Comparison of ENCODE assay signal across 9 mouse cellular contexts in genomic region chr6:122702480-122703124, GRCm38 (mm10). TPM values are rescaled to one million over a fixed set of nuclear protein-coding genes. Genes with fewer than 3 reads are reported as not detected.
DNase-seq lines count a peak whose midpoint lies in the region; ATAC-seq and TF ChIP-seq lines count a peak whose summit lies in the region.
"Had no signal": no experiment of that assay in that cellular context is flagged by ENCODE, and none has a peak within 500 bp of the region (broad histone marks: within the 10 kb centered on the region; RNA-seq: fewer than 3 reads in every experiment).

No protein-coding gene starts in this region.

- peaks cover 6% of the 10 kb centered on the region for H3K4me1 ChIP-seq in lung, embryonic 14.5 days (ENCODE audit: insufficient read depth)

- no peaks in the 10 kb centered on the region for H3K27me3 ChIP-seq in lung, embryonic 14.5 days (ENCODE audit: insufficient read depth, low read length)

- 3% methylated on average over 20 of the region's 20 CpGs for WGBS in lung, embryonic 14.5 days

- peak; percentile 7 to 11 for DNase-seq in cerebellum, postnatal 36 days
- no peak for DNase-seq in cerebellum, adult 9-10 months
- DNase-seq in brain, embryonic 14.5 days (ENCODE audit: low read depth): peak; percentile 91
- DNase-seq in gastrocnemius, postnatal 4 days (ENCODE audit: low spot score in 2 of 2): peak; percentile 45 to 66
- peak; percentile 70 for DNase-seq in kidney, adult 18-20 months
- DNase-seq in lung, embryonic 14.5 days: peak; percentile 91
- peak; percentile 62 for DNase-seq in ovary, postnatal 36 days (ENCODE audit: low spot score)

- TF ChIP-seq CTCF in brain, embryonic 14.5 days (IDR thresholded peaks at IDR 0.05; ENCODE audit: borderline replicate concordance, extremely low read depth, insufficient read depth, insufficient read length): no peak
- TF ChIP-seq CTCF in lung, embryonic 14.5 days (IDR thresholded peaks at IDR 0.05; ENCODE audit: low read depth): no peak

- H3K4me3 ChIP-seq in lung, embryonic 14.5 days (ENCODE audit: low read depth, low read length): peak overlapping the region; percentile 29

- peak overlapping the region; percentile 93 for H3K27ac ChIP-seq in lung, embryonic 14.5 days (ENCODE audit: low read depth)

- H3K9ac ChIP-seq in lung, embryonic 14.5 days: peak overlapping the region; percentile 47

- H3K36me3 ChIP-seq in lung, embryonic 14.5 days (ENCODE audit: insufficient read depth): no peaks in the 10 kb centered on the region

- peak; percentile 95 for ATAC-seq in lung, embryonic 14.5 days (ENCODE audit: insufficient read depth)
- ATAC-seq in erythroid progenitor cell, adult 5-6 weeks (replicated peaks; ENCODE audit: low FRiP score, poor library complexity, severe bottlenecking): no peak

- no peak for TF ChIP-seq POLR2A in brain, embryonic 14.5 days (IDR thresholded peaks at IDR 0.05; ENCODE audit: borderline replicate concordance, extremely low read depth, insufficient read depth, insufficient read length, poor library complexity, severe bottlenecking)

- H3K4me2 ChIP-seq in lung, embryonic 14.5 days: peak overlapping the region; percentile 62

- no peaks in the 10 kb centered on the region for H3K9me3 ChIP-seq in lung, embryonic 14.5 days (ENCODE audit: low read depth, low read length)

RNA-seq across cellular contexts. Expression of gene Nanog, which starts 4.7 kb away (rescaled TPM):
- 0.22 and 0.23 TPM in 2 replicates for polyA plus RNA-seq in brain, embryonic 14.5 days (2012; rRNA removed)
- not detected for total RNA-seq in gastrocnemius, postnatal 4 days (2021)
- 0.15 and 0.43 TPM in 2 replicates for polyA plus RNA-seq in lung, embryonic 14.5 days (2014; fragmentation: Nextera tagmentation; extraction: Ambion mirVana)
- total RNA-seq in erythroid progenitor cell, adult 5-6 weeks (2015; ENCODE audit: low replicate concordance): not detected in 2 replicates
- not detected in 2 replicates for total RNA-seq in erythroid progenitor cell, adult 5-6 weeks (2017; ENCODE audit: low replicate concordance)
- polyA plus RNA-seq: large intestine, adult 2 months had no signal
